Mouse (Mus musculus) ES-E14 (cell line): Measurements from ENCODE around the gene Sppl2b. TPM values are rescaled to one million over a fixed set of nuclear protein-coding genes. Genes with fewer than 3 reads are reported as not detected.

Experiments used
- DNase-seq: peaks from one replicate; pipeline ENCODE4 v3.0.0-alpha.2; 2013; ENCODE audit warnings: low read depth, low spot score
- H3K27ac ChIP-seq: 2 replicates; pipeline ENCODE4 v1.5.1; 2012; ENCODE audit warnings: low read depth, mild to moderate bottlenecking, low read length, moderate library complexity, mixed read lengths; ENCODE audit not compliant: poor library complexity, insufficient read depth, severe bottlenecking
- H3K36me3 ChIP-seq: 2 replicates; pipeline ENCODE4 v1.6.1; 2012; ENCODE audit warnings: mild to moderate bottlenecking, low read length, moderate library complexity, mixed read lengths; ENCODE audit not compliant: control insufficient read depth, poor library complexity, insufficient read depth, severe bottlenecking
- H3K4me1 ChIP-seq, 2 experiments: fragments of 150-350 bp in 1 of 2; sonication (generic) in 1 of 2; 2 replicates each; pipeline ENCODE4 v1.6.1; 2012; ENCODE audit warnings: low read length in 2 of 2, mild to moderate bottlenecking in 1 of 2, mixed read lengths in 1 of 2; ENCODE audit not compliant: control insufficient read depth in 2 of 2, insufficient read depth in 2 of 2, poor library complexity in 1 of 2
- H3K4me3 ChIP-seq, 2 experiments: fragments of 150-350 bp in 1 of 2; sonication (generic) in 1 of 2; 2 replicates each; pipeline ENCODE4 v1.5.1; 2012; ENCODE audit warnings: low read length in 2 of 2, low read depth in 1 of 2, mild to moderate bottlenecking in 1 of 2, mixed read lengths in 1 of 2; ENCODE audit not compliant: insufficient read depth in 1 of 2, poor library complexity in 1 of 2, severe bottlenecking in 1 of 2
- H3K9ac ChIP-seq: 2 replicates; pipeline ENCODE4 v1.6.1; 2012; ENCODE audit warnings: low read depth, mild to moderate bottlenecking, low read length, mixed read lengths; ENCODE audit not compliant: poor library complexity, insufficient read depth, severe bottlenecking
- H3K9me3 ChIP-seq: fragments of 150-350 bp; sonication (generic); 2 replicates; pipeline ENCODE4 v1.6.1; 2012; ENCODE audit warnings: low read depth, mild to moderate bottlenecking, low read length; ENCODE audit not compliant: control insufficient read depth, insufficient read depth
- CHD2 ChIP-seq: IDR thresholded peaks from 2 replicates; pipeline ENCODE4 v1.6.1; 2014; ENCODE audit warnings: mild to moderate bottlenecking, low read depth, low read length, inconsistent platforms
- HCFC1 ChIP-seq: IDR thresholded peaks from 2 replicates; pipeline ENCODE4 v1.6.1; 2012; ENCODE audit warnings: low read length, inconsistent platforms, borderline replicate concordance; ENCODE audit not compliant: insufficient read depth
- MAFK ChIP-seq: IDR thresholded peaks from 2 replicates; pipeline ENCODE4 v1.6.1; 2014; ENCODE audit warnings: mild to moderate bottlenecking, low read depth, low read length, inconsistent platforms; ENCODE audit not compliant: insufficient read depth
- ZC3H11A ChIP-seq: IDR thresholded peaks from 2 replicates; pipeline ENCODE4 v1.6.1; 2012; ENCODE audit warnings: low read depth, mild to moderate bottlenecking, inconsistent platforms, low read length, borderline replicate concordance
- ZNF384 ChIP-seq: IDR thresholded peaks from 2 replicates; pipeline ENCODE4 v1.6.1; 2012; ENCODE audit warnings: low read depth, low read length, inconsistent platforms
- in situ Hi-C, 2 experiments: fragments of 600-800 bp; cut with MboI; formaldehyde crosslinking; loops; one replicate each; pipeline ENCODE4 v1.15.1; 2025; ENCODE audit warnings: low sequenced_read_pairs in 2 of 2, inconsistent platforms in 1 of 2; ENCODE audit not compliant: unreplicated experiment in 2 of 2
- total RNA-seq: library from RNA; depleted of rRNA; stranded (reverse); fragments of 300-350 nt; gene quantifications from 2 replicates; pipeline ENCODE4 v1.2.3, GENCODE M21; 2012

Sppl2b gene
- total RNA-seq, 1 experiment, result 38.9 TPM

DNA sequence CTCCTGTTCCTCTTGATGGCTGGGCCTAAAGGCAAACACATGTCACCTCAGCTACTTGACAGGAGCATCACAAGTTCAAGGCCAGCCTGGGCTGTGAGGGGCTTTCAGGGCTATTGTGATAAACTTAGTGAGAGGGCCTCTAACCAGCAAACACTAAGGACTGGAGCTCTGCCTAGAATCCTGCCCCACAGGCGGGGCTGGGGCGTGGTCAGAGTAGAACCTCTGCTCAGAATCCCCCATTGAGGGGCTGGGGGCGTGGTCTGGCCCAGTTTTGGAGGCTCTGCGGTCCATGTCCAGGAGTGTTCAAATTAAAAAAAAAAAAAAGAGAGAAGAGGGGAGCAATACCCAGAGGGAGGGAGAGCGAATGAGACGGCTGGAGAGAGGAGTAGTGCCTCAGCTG is 40.6 kb downstream of the Sppl2b start:
- Histone ChIP-seq H3K4me3 (no peak overlapping the region), H3K9ac (no peak overlapping the region), H3K9me3 (no peaks in the 10 kb centered on the region), H3K36me3 (peaks cover 14% of the 10 kb centered on the region), H3K27ac (no peak overlapping the region), H3K4me1 (peaks cover 0 to 14% of the 10 kb centered on the region in 2 experiments; a peak in 1 of 4 replicates)
- in situ Hi-C loops, result no loop called here
- DNase-seq, result no peak
- TF ChIP-seq ZC3H11A (no peak), MAFK (no peak), CHD2 (no peak), HCFC1 (no peak)

DNA sequence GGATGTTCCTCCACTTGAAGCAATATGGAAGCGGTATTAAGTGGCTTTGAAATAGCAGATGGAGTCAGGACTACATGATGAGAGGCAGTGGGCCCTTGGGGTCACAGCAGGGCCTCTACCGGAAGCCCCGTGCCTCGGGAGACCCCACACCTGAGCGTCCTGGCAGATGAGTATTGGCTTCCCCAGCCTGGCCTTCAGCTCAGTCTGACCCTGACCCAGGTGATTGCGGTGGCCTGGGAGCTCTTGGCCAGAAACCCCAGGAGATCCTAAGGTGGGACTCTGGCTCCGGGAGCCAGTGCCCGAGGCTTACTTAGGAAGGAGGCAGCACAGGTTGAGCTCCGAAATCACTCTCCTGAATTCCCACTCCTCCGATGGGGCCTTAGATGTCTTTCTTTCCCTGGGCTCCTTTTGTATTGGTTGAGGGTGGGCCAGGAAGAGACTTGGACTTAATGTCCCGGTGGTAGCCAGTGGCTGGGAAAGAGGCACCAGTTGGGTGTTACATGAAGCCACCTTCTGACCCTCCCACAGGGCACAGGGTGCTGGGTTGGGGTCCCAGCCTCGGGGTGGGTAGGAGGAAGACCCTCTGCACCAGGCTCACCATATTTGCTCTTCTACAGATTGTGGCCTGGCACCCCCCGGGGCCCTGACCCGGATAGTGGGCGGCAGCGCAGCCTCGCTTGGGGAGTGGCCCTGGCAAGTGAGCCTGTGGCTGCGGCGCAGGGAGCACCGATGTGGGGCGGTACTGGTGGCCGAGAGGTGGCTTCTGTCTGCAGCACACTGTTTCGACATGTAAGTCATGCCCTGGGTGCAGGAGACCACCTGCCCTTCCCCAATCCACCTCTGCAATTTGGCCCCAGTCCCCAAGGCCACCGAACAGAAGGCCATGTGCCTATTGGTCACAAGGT is 41.8 kb downstream of the Sppl2b start:
- H3K9ac ChIP-seq, result no peak overlapping the region
- H3K4me3 ChIP-seq, result no peak overlapping the region; a peak in 1 of 4 replicates
- H3K4me1 ChIP-seq, result peaks cover 0 to 14% of the 10 kb centered on the region in 2 experiments; a peak in 1 of 4 replicates
- H3K36me3 ChIP-seq, result peaks cover 14% of the 10 kb centered on the region
- no peak overlapping the region for H3K27ac ChIP-seq
- DNase-seq, result no peak
- in situ Hi-C loops, result no loop called here
- no peak for TF ChIP-seq HCFC1
- no peak for TF ChIP-seq CHD2
- TF ChIP-seq ZC3H11A, result no peak
- H3K9me3 ChIP-seq, result no peaks in the 10 kb centered on the region

DNA sequence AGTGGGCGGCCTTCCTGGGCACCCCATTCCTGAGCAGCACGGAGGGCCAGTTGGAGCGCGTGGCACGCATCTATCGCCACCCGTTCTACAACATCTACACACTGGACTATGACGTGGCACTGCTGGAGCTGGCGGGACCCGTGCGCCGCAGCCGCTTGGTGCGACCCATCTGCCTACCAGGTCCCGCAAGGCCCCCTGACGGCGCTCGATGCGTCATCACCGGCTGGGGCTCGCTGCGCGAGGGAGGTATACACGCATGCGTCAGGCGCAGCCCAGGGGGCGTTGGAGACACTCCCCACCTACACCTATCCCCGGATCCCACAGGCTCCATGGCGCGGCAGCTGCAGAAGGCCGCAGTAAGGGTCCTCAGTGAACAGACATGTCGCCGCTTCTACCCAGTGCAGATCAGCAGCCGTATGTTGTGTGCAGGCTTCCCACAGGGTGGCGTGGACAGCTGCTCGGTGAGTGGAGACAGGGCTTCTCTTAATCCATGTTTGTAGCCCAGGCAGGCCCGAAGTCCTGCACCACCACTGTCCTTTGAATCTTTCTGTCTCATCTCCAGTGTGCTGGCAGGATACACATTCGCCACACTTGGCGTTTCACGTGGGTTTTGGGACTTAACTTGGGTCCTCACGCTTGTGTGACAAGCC is 42.9 kb downstream of the Sppl2b start:
- in situ Hi-C loops, result no loop called here
- no peaks in the 10 kb centered on the region for H3K9me3 ChIP-seq
- no peak overlapping the region for H3K27ac ChIP-seq
- peak overlapping the region; percentile 44 for H3K9ac ChIP-seq
- DNase-seq, result peak; percentile 37
- peaks cover 0 to 14% of the 10 kb centered on the region in 2 experiments; a peak in 1 of 4 replicates for H3K4me1 ChIP-seq
- H3K4me3 ChIP-seq, result peak overlapping the region; percentile 34 to 50
- TF ChIP-seq HCFC1, result no peak
- no peak for TF ChIP-seq MAFK
- TF ChIP-seq ZC3H11A, result no peak
- TF ChIP-seq CHD2, result no peak
- TF ChIP-seq ZNF384, result no peak
- peaks cover 20% of the 10 kb centered on the region for H3K36me3 ChIP-seq

DNA sequence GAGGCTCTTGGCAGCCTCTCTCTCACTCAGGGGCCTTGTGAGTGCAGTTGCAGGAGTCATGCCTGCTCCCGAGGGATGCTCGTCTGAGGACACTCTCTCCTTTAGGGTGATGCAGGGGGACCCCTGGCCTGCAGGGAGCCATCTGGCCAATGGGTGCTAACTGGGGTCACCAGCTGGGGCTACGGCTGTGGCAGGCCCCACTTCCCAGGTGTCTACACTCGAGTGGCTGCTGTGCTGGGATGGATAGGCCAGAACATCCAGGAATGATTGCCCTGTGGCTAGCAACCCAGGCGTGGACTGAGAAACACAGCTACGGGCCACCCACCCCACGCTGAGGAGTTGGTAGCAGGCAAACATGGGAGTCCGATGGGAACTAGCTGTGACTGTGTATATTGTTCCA is 44.0 kb downstream of the Sppl2b start:
- Histone ChIP-seq H3K9ac (peak overlapping the region; percentile 92; the same call in 1 of the 2 replicates), H3K27ac (no peak overlapping the region), H3K4me3 (peak overlapping the region in 1 of 2 experiments; percentile 94; a peak in 1 of 4 replicates), H3K36me3 (peaks cover 31% of the 10 kb centered on the region), H3K9me3 (no peaks in the 10 kb centered on the region), H3K4me1 (peaks cover 0 to 16% of the 10 kb centered on the region in 2 experiments; a peak in 1 of 4 replicates)
- DNase-seq, result no peak
- in situ Hi-C loops, result no loop called here
- TF ChIP-seq CHD2 (no peak), MAFK (no peak), ZC3H11A (no peak), HCFC1 (no peak), ZNF384 (no peak)
